Mouse (Mus musculus): ENCODE data around the gene Arid1a.

Arid1a gene

GRCm38 (mm10) chr4:133756514-133757268, at the start of gene Arid1a:
Arid1a (minus strand) TSS chr4:133756769.
- DNase-seq, result peak; percentile 93

- DNase-seq, result no peak
Measured at GRCm38 (mm10) chr4:133804401-133805263, 48.1 kb upstream of the Arid1a start.

- no peak for DNase-seq
Measured at GRCm38 (mm10) chr4:133800589-133800988, 44.0 kb upstream of the Arid1a start.

GRCm38 (mm10) chr4:133793269-133793668, 36.7 kb upstream of the Arid1a start:
- DNase-seq, result no peak

- peak; percentile 67 for DNase-seq
Measured at GRCm38 (mm10) chr4:133774570-133775554, 18.3 kb upstream of the Arid1a start.

- DNase-seq, result no peak
Measured at GRCm38 (mm10) chr4:133769157-133769556, 12.6 kb upstream of the Arid1a start.

- no peak for DNase-seq
Measured at GRCm38 (mm10) chr4:133763112-133763511, 6.5 kb upstream of the Arid1a start.

GRCm38 (mm10) chr4:133759659-133760058, 3.1 kb upstream of the Arid1a start:
- DNase-seq, result no peak

GRCm38 (mm10) chr4:133757269-133757835, 783 bp upstream of the Arid1a start:
- DNase-seq, result peak; percentile 90

GRCm38 (mm10) chr4:133755861-133756371, 653 bp downstream of the Arid1a start:
- no peak for DNase-seq

- no peak for DNase-seq
Measured at GRCm38 (mm10) chr4:133754871-133755765, 1.5 kb downstream of the Arid1a start.

- DNase-seq, result peak; percentile 98
Measured at GRCm38 (mm10) chr4:133754238-133754637, 2.3 kb downstream of the Arid1a start.

GRCm38 (mm10) chr4:133753375-133754190, 3.0 kb downstream of the Arid1a start:
- peak; percentile 61 for DNase-seq

- DNase-seq, result peak; percentile 47
Measured at GRCm38 (mm10) chr4:133752449-133753374, 3.9 kb downstream of the Arid1a start.

GRCm38 (mm10) chr4:133751521-133752448, 4.8 kb downstream of the Arid1a start:
- peak; percentile 51 for DNase-seq

- no peak for DNase-seq
Measured at GRCm38 (mm10) chr4:133750184-133750775, 6.3 kb downstream of the Arid1a start.

- no peak for DNase-seq
Measured at GRCm38 (mm10) chr4:133735282-133735681, 21.3 kb downstream of the Arid1a start.
